Mouse (Mus musculus) lung, adult 2 months (tissue): Measurements from ENCODE around the gene Prss12. TPM values are rescaled to one million over a fixed set of nuclear protein-coding genes. Genes with fewer than 3 reads are reported as not detected.
A peak's percentile ranks its signal among the peaks of the same experiment; 100 is the strongest.

Experiments used
- DNase-seq: peaks from one replicate; pipeline ENCODE4 v3.0.0; 2022
- H3K4me1 ChIP-seq: fragments of 200-500 bp; 2 replicates; pipeline ENCODE4 v1.6.1; 2011; ENCODE audit warnings: low read length; ENCODE audit not compliant: control insufficient read depth, insufficient read depth
- H3K4me3 ChIP-seq: fragments of 200-500 bp; replicated peaks from 2 replicates; pipeline ENCODE3; 2011; ENCODE audit warnings: low read depth, mild to moderate bottlenecking, control low read depth, low read length; ENCODE audit errors: extremely low read depth
- CTCF ChIP-seq: fragments of 200-500 bp; IDR thresholded peaks from 2 replicates; pipeline ENCODE4 v1.5.1; 2011; ENCODE audit warnings: mild to moderate bottlenecking, low read length, control low read depth; ENCODE audit not compliant: insufficient read depth
- POLR2A ChIP-seq: fragments of 200-500 bp; IDR thresholded peaks from 2 replicates; pipeline ENCODE4 v1.6.1; 2011; ENCODE audit warnings: low read depth, mild to moderate bottlenecking, control low read depth, low read length, borderline replicate concordance; ENCODE audit errors: extremely low read depth
- WGBS: fragments of 180-500 bp; shearing (Covaris S2); methylation state at CpG from one replicate; pipeline ENCODE4 v1.1.7; 2018; 5-methylcytosine and 5-hydroxymethylcytosine counted together
- polyA plus RNA-seq: library from polyadenylated mRNA; depleted of rRNA; stranded (reverse); fragments of >200 nt; gene quantifications from 2 replicates; pipeline ENCODE4 v1.2.3, GENCODE M21; 2012

Prss12 gene
- polyA plus RNA-seq, 1 experiment = 5.9 TPM

DNA sequence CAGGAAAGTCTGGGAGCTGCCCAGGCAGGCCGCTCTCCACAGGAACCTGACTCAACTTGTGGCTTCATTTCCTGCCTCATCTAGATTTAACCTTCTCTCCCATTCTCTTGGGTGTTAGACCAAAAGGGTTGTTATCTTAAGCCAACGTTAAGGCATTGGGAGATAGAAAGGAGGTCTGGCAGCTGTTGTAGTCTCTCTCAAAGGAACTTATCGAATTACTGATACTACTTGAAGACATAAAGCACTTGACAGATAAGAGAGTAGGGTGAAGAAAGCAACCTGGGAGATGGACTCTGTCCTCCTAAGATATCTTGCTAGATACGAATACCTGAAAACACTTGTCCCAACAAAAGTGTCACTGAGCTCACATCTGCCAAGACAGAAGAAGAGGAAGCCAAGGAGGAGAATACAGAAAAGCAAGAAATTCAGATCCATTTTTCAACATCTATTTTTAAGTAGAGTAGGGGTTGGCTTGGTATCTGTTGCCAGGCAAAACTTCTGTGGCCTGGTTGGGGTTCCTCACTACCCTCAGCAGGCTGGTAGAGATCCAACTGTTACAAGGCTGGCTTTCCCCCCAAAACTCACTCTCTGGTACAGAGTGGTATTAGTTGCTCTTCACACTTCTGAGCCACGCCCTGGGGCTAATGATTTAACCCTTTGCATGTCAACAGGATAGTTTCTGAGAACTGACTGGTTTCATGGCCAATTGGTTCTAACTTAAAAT, 14.6 kb upstream of the Prss12 start:
- TF ChIP-seq POLR2A = no peak
- no peak for TF ChIP-seq CTCF
- no peak overlapping the region for H3K4me3 ChIP-seq
- no peak for DNase-seq
- WGBS = 52% methylated on average over 5 of the region's 5 CpGs
- no peaks in the 10 kb centered on the region for H3K4me1 ChIP-seq

DNA sequence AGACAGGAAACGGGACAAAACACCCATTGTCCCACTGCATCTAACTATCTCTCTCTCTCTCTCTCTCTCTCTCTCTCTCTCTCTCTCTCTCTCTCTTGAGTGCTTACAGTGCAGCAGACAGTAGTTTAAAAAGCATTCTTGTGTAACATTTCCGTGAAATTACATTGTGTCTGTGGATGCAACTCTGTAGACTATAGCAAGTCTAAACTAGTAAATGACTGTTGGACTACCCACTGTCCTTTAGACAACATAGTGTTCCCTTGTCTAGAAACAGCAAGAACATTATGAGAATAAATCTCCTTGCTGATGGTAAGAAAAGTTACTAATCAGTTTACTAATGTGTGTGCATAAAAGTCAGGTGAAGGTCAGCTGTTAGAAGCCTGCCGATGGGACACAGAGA, 13.4 kb upstream of the Prss12 start:
- DNase-seq = no peak
- 67% methylated on average over 3 of the region's 3 CpGs for WGBS
- Histone ChIP-seq H3K4me1 (no peaks in the 10 kb centered on the region), H3K4me3 (no peak overlapping the region)
- TF ChIP-seq POLR2A = no peak
- TF ChIP-seq CTCF = no peak

DNA sequence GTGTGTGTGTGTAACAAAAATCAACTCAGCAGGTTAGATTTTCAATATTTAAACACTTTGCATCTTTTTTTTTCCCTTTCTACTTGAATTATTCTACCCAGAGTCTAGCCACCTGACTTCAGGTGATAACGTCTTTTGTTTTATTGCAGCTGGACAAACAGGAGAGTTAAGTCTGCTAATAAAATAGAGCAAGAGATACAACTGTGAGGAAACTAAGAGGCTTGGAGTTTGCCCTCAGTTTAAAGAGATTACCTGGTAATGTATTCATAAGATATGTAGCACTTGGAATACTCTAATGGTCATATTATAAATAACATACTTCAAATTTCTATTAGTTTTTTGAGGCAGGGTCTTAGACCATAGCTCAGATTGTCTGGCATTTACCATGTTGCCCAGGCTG, 9.1 kb upstream of the Prss12 start:
- TF ChIP-seq POLR2A = no peak
- no peak for TF ChIP-seq CTCF
- H3K4me1 ChIP-seq = no peaks in the 10 kb centered on the region
- no peak for DNase-seq
- 85% methylated on average over 1 of the region's 1 CpGs for WGBS
- H3K4me3 ChIP-seq = no peak overlapping the region

GRCm38 (mm10) chr3:123440490-123440889, 6.2 kb upstream of the Prss12 start:
- no peak for DNase-seq
- TF ChIP-seq POLR2A (no peak), CTCF (no peak)
- Histone ChIP-seq H3K4me3 (no peak overlapping the region), H3K4me1 (no peaks in the 10 kb centered on the region)
- 75% methylated on average over 7 of the region's 7 CpGs for WGBS

DNA sequence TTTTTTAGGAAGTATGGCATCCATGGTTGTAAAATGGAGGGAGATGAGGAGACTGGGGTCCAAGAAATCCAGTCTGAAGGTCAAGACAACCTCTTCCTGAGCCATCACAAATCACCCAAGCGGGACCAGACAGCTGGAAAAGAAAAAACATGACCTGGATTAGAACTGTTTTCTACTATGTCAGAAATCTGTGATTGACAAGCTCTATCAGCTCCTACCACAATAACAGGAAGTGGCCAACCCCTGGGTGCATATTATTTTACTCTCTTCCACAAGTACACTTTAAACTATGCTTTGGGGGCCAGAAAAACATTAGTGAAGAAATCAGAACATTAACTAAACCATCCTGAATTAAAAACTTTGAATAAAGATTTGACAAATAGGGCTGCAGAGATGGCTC, 2.2 kb upstream of the Prss12 start:
- no peaks in the 10 kb centered on the region for H3K4me1 ChIP-seq
- 62% methylated on average over 1 of the region's 1 CpGs for WGBS
- H3K4me3 ChIP-seq = no peak overlapping the region
- TF ChIP-seq POLR2A = no peak
- no peak for TF ChIP-seq CTCF
- no peak for DNase-seq

DNA sequence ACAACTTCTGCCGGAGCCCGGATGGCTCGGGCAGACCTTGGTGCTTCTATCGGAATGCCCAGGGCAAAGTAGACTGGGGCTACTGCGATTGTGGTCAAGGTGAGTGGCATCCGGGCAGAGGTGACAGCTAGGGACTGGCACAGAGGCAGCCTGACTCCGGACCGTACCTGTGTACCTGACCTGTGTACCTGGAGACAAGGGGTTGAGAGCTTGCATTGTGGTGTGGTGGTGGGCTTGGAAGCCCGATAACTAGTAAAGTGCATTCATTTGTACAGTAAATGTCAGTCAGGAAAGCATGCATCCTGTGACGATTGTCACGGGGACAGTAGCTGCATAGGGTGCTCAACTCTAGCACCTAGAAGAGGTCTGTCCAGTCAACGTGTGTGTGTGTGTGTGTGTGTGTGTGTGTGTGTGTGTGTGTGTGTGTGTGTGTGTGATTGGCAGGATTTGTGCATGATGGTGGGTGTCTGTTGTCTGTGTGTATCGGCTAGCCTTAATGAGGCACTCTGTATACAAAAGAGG, 886 bp downstream of the Prss12 start:
- H3K4me1 ChIP-seq = no peaks in the 10 kb centered on the region
- TF ChIP-seq POLR2A = no peak
- no peak for TF ChIP-seq CTCF
- H3K4me3 ChIP-seq = peak overlapping the region; percentile 47
- DNase-seq = no peak
- 6% methylated on average over 13 of the region's 13 CpGs for WGBS

DNA sequence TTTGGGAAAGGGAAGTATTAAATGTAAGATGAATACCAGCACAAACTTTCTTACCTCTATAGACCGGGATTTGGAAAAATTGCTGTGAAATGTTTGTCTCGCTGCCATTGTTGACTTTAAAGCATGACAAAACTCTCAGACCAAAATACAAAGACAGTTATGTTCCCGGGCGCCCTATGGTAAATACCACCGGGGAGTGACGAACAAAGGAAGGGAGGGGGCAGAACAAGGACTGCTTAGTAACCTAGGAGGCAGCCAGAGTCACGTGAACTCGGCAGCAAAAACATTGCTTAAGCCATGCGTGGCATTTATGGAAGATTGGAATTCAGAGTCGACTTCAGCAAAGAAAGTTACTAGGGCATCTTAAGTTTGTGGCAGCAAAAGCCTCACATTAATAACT, 1.4 kb downstream of the Prss12 start:
- no peak for DNase-seq
- TF ChIP-seq POLR2A (no peak), CTCF (no peak)
- peak overlapping the region; percentile 47 for H3K4me3 ChIP-seq
- 2% methylated on average over 10 of the region's 10 CpGs for WGBS
- no peaks in the 10 kb centered on the region for H3K4me1 ChIP-seq

- WGBS = 59% methylated on average over 6 of the region's 6 CpGs
Measured at GRCm38 (mm10) chr3:123450107-123450506, 3.4 kb downstream of the Prss12 start.

GRCm38 (mm10) chr3:123452904-123453303, 6.2 kb downstream of the Prss12 start:
- DNase-seq = no peak
- no peak for TF ChIP-seq POLR2A
- no peak for TF ChIP-seq CTCF
- Histone ChIP-seq H3K4me3 (no peak overlapping the region), H3K4me1 (no peaks in the 10 kb centered on the region)
- WGBS = 46% methylated on average over 6 of the region's 6 CpGs

More at GRCm38 (mm10) chr3:123450107-123450506, 3.4 kb downstream of the Prss12 start:
- Histone ChIP-seq H3K4me3 (no peak overlapping the region), H3K4me1 (no peaks in the 10 kb centered on the region)
- TF ChIP-seq CTCF (no peak), POLR2A (no peak)
- no peak for DNase-seq

DNA sequence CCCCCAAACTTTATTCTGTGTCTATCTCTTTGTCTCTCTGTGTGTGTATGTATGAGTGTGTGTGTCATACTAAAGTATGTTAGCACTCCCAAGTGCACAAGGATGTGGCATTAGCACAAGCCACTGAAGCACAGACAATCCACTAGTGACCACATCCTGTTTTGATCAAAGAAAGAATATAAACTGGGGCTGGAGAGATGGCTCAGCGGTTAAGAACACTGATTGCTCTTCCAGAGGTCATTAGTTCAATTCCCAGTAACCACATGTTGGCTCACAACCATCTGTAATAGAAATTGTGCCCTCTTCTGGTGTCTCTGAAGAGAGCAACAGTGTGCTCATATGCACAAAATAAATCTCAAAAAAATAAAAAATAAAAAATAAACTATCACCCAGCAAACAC, 12.8 kb downstream of the Prss12 start:
- Histone ChIP-seq H3K4me1 (no peaks in the 10 kb centered on the region; the same call in 1 of the 2 replicates), H3K4me3 (no peak overlapping the region)
- WGBS = 19% methylated on average over 1 of the region's 1 CpGs
- no peak for DNase-seq
- no peak for TF ChIP-seq POLR2A
- TF ChIP-seq CTCF = no peak

- H3K4me3 ChIP-seq = no peak overlapping the region
- 59% methylated on average over 1 of the region's 1 CpGs for WGBS
- no peaks in the 10 kb centered on the region; the same call in 1 of the 2 replicates for H3K4me1 ChIP-seq
- no peak for DNase-seq
- no peak for TF ChIP-seq CTCF
- no peak for TF ChIP-seq POLR2A
Measured at GRCm38 (mm10) chr3:123460436-123460835, 13.7 kb downstream of the Prss12 start.
